Mouse (Mus musculus): ENCODE results near the gene Ccl27a. TPM values are rescaled to one million over a fixed set of nuclear protein-coding genes. Genes with fewer than 3 reads are reported as not detected.

Gene Ccl27a
- polyA plus RNA-seq, 1 experiment from 2014 or later: 21.3 TPM

- H3K4me1 ChIP-seq (replicated peaks; ENCODE audit: control insufficient read depth, insufficient read depth): peaks cover 11% of the 10 kb centered on the region; the same call in 1 of the 2 replicates
- H3K4me2 ChIP-seq (replicated peaks; ENCODE audit: low read depth): peak overlapping the region; percentile 59
- TF ChIP-seq EP300 (optimal IDR thresholded peaks at IDR 0.05) (no peak), CTCF (IDR thresholded peaks at IDR 0.05; ENCODE audit: low read depth) (peak; percentile 55)
- under 1% methylated on average over 15 of the region's 15 CpGs for WGBS
- H3K4me3 ChIP-seq (ENCODE audit: low read depth, low read length): peak overlapping the region; percentile 43
- DNase-seq (ENCODE audit: low spot score) (peak; percentile 93), ATAC-seq (ENCODE audit: low FRiP score, low TSS enrichment) (peak; percentile 94)
- peak overlapping the region; percentile 89 for H3K27ac ChIP-seq (replicated peaks)
- H3K9me3 ChIP-seq (ENCODE audit: control insufficient read depth, low read length): no peaks in the 10 kb centered on the region
- peak overlapping the region; percentile 56 for H3K9ac ChIP-seq (ENCODE audit: low read length)
- H3K27me3 ChIP-seq (ENCODE audit: control insufficient read depth, insufficient read depth, low read length): no peaks in the 10 kb centered on the region
- peaks cover 5% of the 10 kb centered on the region; the same call in 1 of the 2 replicates for H3K36me3 ChIP-seq (ENCODE audit: control insufficient read depth, insufficient read depth, low read length)
Observed at GRCm38 (mm10) chr4:41760288-41760721, 13.7 kb downstream of the Ccl27a start.

- Histone ChIP-seq H3K4me1 (replicated peaks; ENCODE audit: control insufficient read depth, insufficient read depth) (peaks cover 11% of the 10 kb centered on the region; the same call in 1 of the 2 replicates), H3K36me3 (ENCODE audit: control insufficient read depth, insufficient read depth, low read length) (peaks cover 5% of the 10 kb centered on the region; the same call in 1 of the 2 replicates), H3K4me2 (replicated peaks; ENCODE audit: low read depth) (peak overlapping the region; percentile 59), H3K27me3 (ENCODE audit: control insufficient read depth, insufficient read depth, low read length) (no peaks in the 10 kb centered on the region), H3K9me3 (ENCODE audit: control insufficient read depth, low read length) (no peaks in the 10 kb centered on the region), H3K27ac (replicated peaks) (peak overlapping the region; percentile 89), H3K4me3 (ENCODE audit: low read depth, low read length) (peak overlapping the region; percentile 43), H3K9ac (ENCODE audit: low read length) (peak overlapping the region; percentile 56)
- TF ChIP-seq EP300 (optimal IDR thresholded peaks at IDR 0.05) (no peak), CTCF (IDR thresholded peaks at IDR 0.05; ENCODE audit: low read depth) (no peak)
- DNase-seq (ENCODE audit: low spot score): no peak
- 29% methylated on average over 6 of the region's 6 CpGs for WGBS
- peak; percentile 27 for ATAC-seq (ENCODE audit: low FRiP score, low TSS enrichment)
Observed at GRCm38 (mm10) chr4:41759656-41760287, 14.3 kb downstream of the Ccl27a start.

GRCm38 (mm10) chr4:41759206-41759605 lies 14.8 kb downstream of the Ccl27a start:
- Histone ChIP-seq H3K36me3 (ENCODE audit: control insufficient read depth, insufficient read depth, low read length) (peaks cover 5% of the 10 kb centered on the region; the same call in 1 of the 2 replicates), H3K4me2 (replicated peaks; ENCODE audit: low read depth) (no peak overlapping the region), H3K9ac (ENCODE audit: low read length) (no peak overlapping the region), H3K9me3 (ENCODE audit: control insufficient read depth, low read length) (no peaks in the 10 kb centered on the region), H3K27ac (replicated peaks) (peak overlapping the region; percentile 89), H3K4me3 (ENCODE audit: low read depth, low read length) (no peak overlapping the region), H3K4me1 (replicated peaks; ENCODE audit: control insufficient read depth, insufficient read depth) (peaks cover 11% of the 10 kb centered on the region; the same call in 1 of the 2 replicates), H3K27me3 (ENCODE audit: control insufficient read depth, insufficient read depth, low read length) (no peaks in the 10 kb centered on the region)
- ATAC-seq (ENCODE audit: low FRiP score, low TSS enrichment): no peak
- 74% methylated on average over 9 of the region's 9 CpGs for WGBS
- peak; percentile 46 for DNase-seq (ENCODE audit: low spot score)
- no peak for TF ChIP-seq EP300 (optimal IDR thresholded peaks at IDR 0.05)
- no peak for TF ChIP-seq CTCF (IDR thresholded peaks at IDR 0.05; ENCODE audit: low read depth)

GRCm38 (mm10) chr4:41758701-41759100 lies 15.3 kb downstream of the Ccl27a start:
- H3K27me3 ChIP-seq (ENCODE audit: control insufficient read depth, insufficient read depth, low read length): no peaks in the 10 kb centered on the region
- H3K4me2 ChIP-seq (replicated peaks; ENCODE audit: low read depth): no peak overlapping the region
- peaks cover 5% of the 10 kb centered on the region; the same call in 1 of the 2 replicates for H3K36me3 ChIP-seq (ENCODE audit: control insufficient read depth, insufficient read depth, low read length)
- no peak overlapping the region for H3K27ac ChIP-seq (replicated peaks)
- peaks cover 11% of the 10 kb centered on the region; the same call in 1 of the 2 replicates for H3K4me1 ChIP-seq (replicated peaks; ENCODE audit: control insufficient read depth, insufficient read depth)
- TF ChIP-seq CTCF (IDR thresholded peaks at IDR 0.05; ENCODE audit: low read depth) (no peak), EP300 (optimal IDR thresholded peaks at IDR 0.05) (no peak)
- ATAC-seq (ENCODE audit: low FRiP score, low TSS enrichment) (no peak), DNase-seq (ENCODE audit: low spot score) (no peak)
- 92% methylated on average over 4 of the region's 4 CpGs for WGBS
- H3K9ac ChIP-seq (ENCODE audit: low read length): no peak overlapping the region
- H3K4me3 ChIP-seq (ENCODE audit: low read depth, low read length): no peak overlapping the region
- no peaks in the 10 kb centered on the region for H3K9me3 ChIP-seq (ENCODE audit: control insufficient read depth, low read length)

GRCm38 (mm10) chr4:41758021-41758420 lies 16.0 kb downstream of the Ccl27a start:
- Histone ChIP-seq H3K4me2 (replicated peaks; ENCODE audit: low read depth) (no peak overlapping the region), H3K27me3 (ENCODE audit: control insufficient read depth, insufficient read depth, low read length) (no peaks in the 10 kb centered on the region), H3K27ac (replicated peaks) (no peak overlapping the region), H3K36me3 (ENCODE audit: control insufficient read depth, insufficient read depth, low read length) (peaks cover 5% of the 10 kb centered on the region; the same call in 1 of the 2 replicates), H3K4me1 (replicated peaks; ENCODE audit: control insufficient read depth, insufficient read depth) (peaks cover 11% of the 10 kb centered on the region; the same call in 1 of the 2 replicates), H3K4me3 (ENCODE audit: low read depth, low read length) (no peak overlapping the region), H3K9me3 (ENCODE audit: control insufficient read depth, low read length) (no peaks in the 10 kb centered on the region), H3K9ac (ENCODE audit: low read length) (no peak overlapping the region)
- TF ChIP-seq EP300 (optimal IDR thresholded peaks at IDR 0.05): no peak
- TF ChIP-seq CTCF (IDR thresholded peaks at IDR 0.05; ENCODE audit: low read depth): no peak
- 80% methylated on average over 11 of the region's 11 CpGs for WGBS
- no peak for DNase-seq (ENCODE audit: low spot score)
- no peak for ATAC-seq (ENCODE audit: low FRiP score, low TSS enrichment)

GRCm38 (mm10) chr4:41757321-41757720 lies 16.7 kb downstream of the Ccl27a start:
- whole genome bisulfite sequencing: 95% methylated on average over 13 of the region's 13 CpGs
- Histone ChIP-seq H3K27ac (replicated peaks) (no peak overlapping the region), H3K4me2 (replicated peaks; ENCODE audit: low read depth) (no peak overlapping the region), H3K9me3 (ENCODE audit: control insufficient read depth, low read length) (no peaks in the 10 kb centered on the region), H3K27me3 (ENCODE audit: control insufficient read depth, insufficient read depth, low read length) (no peaks in the 10 kb centered on the region), H3K36me3 (ENCODE audit: control insufficient read depth, insufficient read depth, low read length) (peaks cover 5% of the 10 kb centered on the region; the same call in 1 of the 2 replicates), H3K9ac (ENCODE audit: low read length) (no peak overlapping the region), H3K4me1 (replicated peaks; ENCODE audit: control insufficient read depth, insufficient read depth) (peaks cover 8% of the 10 kb centered on the region; the same call in 1 of the 2 replicates), H3K4me3 (ENCODE audit: low read depth, low read length) (no peak overlapping the region)
- DNase-seq (ENCODE audit: low spot score) (no peak), ATAC-seq (ENCODE audit: low FRiP score, low TSS enrichment) (no peak)
- TF ChIP-seq EP300 (optimal IDR thresholded peaks at IDR 0.05) (no peak), CTCF (IDR thresholded peaks at IDR 0.05; ENCODE audit: low read depth) (no peak)

Measured in stomach, postnatal 0 days (tissue).